Mouse (Mus musculus) midbrain, embryonic 10.5 days (tissue): ENCODE data around the gene Csnk1g2. TPM values are rescaled to one million over a fixed set of nuclear protein-coding genes. Genes with fewer than 3 reads are reported as not detected.

Experiments used
- DNase-seq: peaks from one replicate; pipeline ENCODE4 v3.0.0-alpha.2; 2017; ENCODE audit warnings: low spot score
- H3K27ac ChIP-seq: fragments of 300-500 bp; sonication (generic); replicated peaks from 2 replicates; pipeline ENCODE4 v1.5.1; 2016; ENCODE audit warnings: mild to moderate bottlenecking
- H3K27me3 ChIP-seq: fragments of 300-500 bp; sonication (generic); 2 replicates; pipeline ENCODE4 v1.6.1; 2016; ENCODE audit warnings: low read depth, mild to moderate bottlenecking; ENCODE audit not compliant: poor library complexity, severe bottlenecking
- H3K36me3 ChIP-seq: fragments of 300-500 bp; sonication (generic); 2 replicates; pipeline ENCODE4 v1.6.1; 2016; ENCODE audit warnings: mild to moderate bottlenecking, moderate library complexity
- H3K4me1 ChIP-seq: fragments of 300-500 bp; sonication (generic); 2 replicates; pipeline ENCODE4 v1.6.1; 2016
- H3K4me3 ChIP-seq: fragments of 300-500 bp; sonication (generic); 2 replicates; pipeline ENCODE4 v1.5.1; 2016; ENCODE audit warnings: mild to moderate bottlenecking, moderate library complexity
- H3K9me3 ChIP-seq: fragments of 300-500 bp; sonication (generic); replicated peaks from 2 replicates; pipeline ENCODE4 v1.6.1; 2016; ENCODE audit warnings: mild to moderate bottlenecking
- WGBS: fragments of 180-500 bp; shearing (Covaris S2); methylation state at CpG from one replicate; pipeline ENCODE4 v1.1.7; 2016; 5-methylcytosine and 5-hydroxymethylcytosine counted together
- polyA plus RNA-seq: library from polyadenylated mRNA; unstranded; fragments of >200 nt; fragmentation: Nextera tagmentation; extraction: Ambion mirVana; gene quantifications from 2 replicates; pipeline ENCODE4 v1.2.1, GENCODE M21; 2016

Gene Csnk1g2
- polyA plus RNA-seq, 1 experiment from 2014 or later, result 131 TPM

- H3K27ac ChIP-seq, result no peak overlapping the region
- H3K27me3 ChIP-seq, result no peaks in the 10 kb centered on the region
- peaks cover 31% of the 10 kb centered on the region for H3K4me1 ChIP-seq
- 95% methylated on average over 6 of the region's 6 CpGs for WGBS
- peaks cover 28% of the 10 kb centered on the region for H3K36me3 ChIP-seq
- H3K9me3 ChIP-seq, result no peaks in the 10 kb centered on the region
- no peak for DNase-seq
- no peak overlapping the region for H3K4me3 ChIP-seq
These were observed 30.6 kb downstream of the Csnk1g2 start for GRCm38 (mm10) chr10:80653156-80653720.

- H3K4me1 ChIP-seq, result peaks cover 38% of the 10 kb centered on the region
- peak overlapping the region; percentile 94 for H3K4me3 ChIP-seq
- peaks cover 15% of the 10 kb centered on the region for H3K36me3 ChIP-seq
- H3K27ac ChIP-seq, result no peak overlapping the region
- 91% methylated on average over 6 of the region's 6 CpGs for WGBS
- no peaks in the 10 kb centered on the region for H3K9me3 ChIP-seq
- DNase-seq, result no peak
- no peaks in the 10 kb centered on the region for H3K27me3 ChIP-seq
These were observed 32.2 kb downstream of the Csnk1g2 start for GRCm38 (mm10) chr10:80654866-80655265.

- Histone ChIP-seq H3K4me3 (peak overlapping the region; percentile 94), H3K27ac (peak overlapping the region; percentile 95), H3K36me3 (peaks cover 12% of the 10 kb centered on the region), H3K9me3 (no peaks in the 10 kb centered on the region), H3K27me3 (no peaks in the 10 kb centered on the region), H3K4me1 (peaks cover 38% of the 10 kb centered on the region)
- WGBS, result 7% methylated on average over 12 of the region's 12 CpGs
- DNase-seq, result no peak
These were observed 32.9 kb downstream of the Csnk1g2 start for GRCm38 (mm10) chr10:80655406-80656129.

- H3K4me1 ChIP-seq, result peaks cover 38% of the 10 kb centered on the region
- peak overlapping the region; percentile 94 for H3K4me3 ChIP-seq
- peaks cover 10% of the 10 kb centered on the region for H3K36me3 ChIP-seq
- DNase-seq, result peak; percentile 98
- H3K27me3 ChIP-seq, result no peaks in the 10 kb centered on the region
- no peaks in the 10 kb centered on the region for H3K9me3 ChIP-seq
- WGBS, result 1% methylated on average over 72 of the region's 72 CpGs
- H3K27ac ChIP-seq, result peak overlapping the region; percentile 95
These were observed 33.7 kb downstream of the Csnk1g2 start for GRCm38 (mm10) chr10:80656130-80656862.

GRCm38 (mm10) chr10:80656863-80657623 is 34.4 kb downstream of the Csnk1g2 start, which contains the start of gene Btbd2:
TSS of gene Btbd2 (minus strand) at chr10:80657071.
- Histone ChIP-seq H3K27me3 (no peaks in the 10 kb centered on the region), H3K4me1 (peaks cover 38% of the 10 kb centered on the region), H3K9me3 (no peaks in the 10 kb centered on the region), H3K27ac (peak within 1 kb of the TSS; percentile 95), H3K36me3 (peaks cover 5% of the 10 kb centered on the region), H3K4me3 (peak within 1 kb of the TSS; percentile 94)
- DNase-seq, result no peak
- WGBS, result 19% methylated on average over 15 of the region's 15 CpGs

GRCm38 (mm10) chr10:80658194-80658840 is 35.7 kb downstream of the Csnk1g2 start:
- 92% methylated on average over 14 of the region's 14 CpGs for WGBS
- no peaks in the 10 kb centered on the region for H3K27me3 ChIP-seq
- no peaks in the 10 kb centered on the region for H3K9me3 ChIP-seq
- H3K4me3 ChIP-seq, result 0 out of 2 replicates have a peak overlapping the region, but pooled peaks have one; percentile 1
- no peak for DNase-seq
- H3K27ac ChIP-seq, result no peak overlapping the region
- peaks cover 41% of the 10 kb centered on the region for H3K4me1 ChIP-seq
- H3K36me3 ChIP-seq, result no peaks in the 10 kb centered on the region

GRCm38 (mm10) chr10:80658841-80659202 is 36.2 kb downstream of the Csnk1g2 start:
- Histone ChIP-seq H3K36me3 (no peaks in the 10 kb centered on the region), H3K4me3 (no peak overlapping the region), H3K27me3 (no peaks in the 10 kb centered on the region), H3K4me1 (peaks cover 43% of the 10 kb centered on the region), H3K27ac (0 out of 2 replicates have a peak overlapping the region, but pooled peaks have one; percentile 20), H3K9me3 (no peaks in the 10 kb centered on the region)
- no peak for DNase-seq
- WGBS, result 69% methylated on average over 4 of the region's 4 CpGs

- Histone ChIP-seq H3K4me1 (peaks cover 41% of the 10 kb centered on the region), H3K36me3 (no peaks in the 10 kb centered on the region), H3K9me3 (no peaks in the 10 kb centered on the region), H3K4me3 (no peak overlapping the region), H3K27me3 (no peaks in the 10 kb centered on the region), H3K27ac (0 out of 2 replicates have a peak overlapping the region, but pooled peaks have one; percentile 46)
- DNase-seq, result peak; percentile 71
- 23% methylated on average over 10 of the region's 10 CpGs for WGBS
These were observed 36.6 kb downstream of the Csnk1g2 start for GRCm38 (mm10) chr10:80659213-80659612.

- no peaks in the 10 kb centered on the region for H3K9me3 ChIP-seq
- H3K27me3 ChIP-seq, result no peaks in the 10 kb centered on the region
- H3K4me1 ChIP-seq, result peaks cover 41% of the 10 kb centered on the region
- WGBS, result 32% methylated on average over 5 of the region's 5 CpGs
- H3K4me3 ChIP-seq, result no peak overlapping the region
- H3K27ac ChIP-seq, result no peak overlapping the region
- DNase-seq, result peak; percentile 37
- peaks cover 11% of the 10 kb centered on the region for H3K36me3 ChIP-seq
These were observed 38.5 kb downstream of the Csnk1g2 start for GRCm38 (mm10) chr10:80661149-80661548.

GRCm38 (mm10) chr10:80663485-80664196 is 41.0 kb downstream of the Csnk1g2 start:
- H3K27me3 ChIP-seq, result no peaks in the 10 kb centered on the region
- no peak overlapping the region for H3K4me3 ChIP-seq
- peaks cover 36% of the 10 kb centered on the region for H3K36me3 ChIP-seq
- peak overlapping the region; percentile 9; the same call in 1 of the 2 replicates for H3K27ac ChIP-seq
- no peaks in the 10 kb centered on the region for H3K9me3 ChIP-seq
- 71% methylated on average over 5 of the region's 5 CpGs for WGBS
- peaks cover 35% of the 10 kb centered on the region for H3K4me1 ChIP-seq
- no peak for DNase-seq

GRCm38 (mm10) chr10:80664197-80665015 is 41.8 kb downstream of the Csnk1g2 start:
- 47% methylated on average over 16 of the region's 16 CpGs for WGBS
- Histone ChIP-seq H3K27ac (no peak overlapping the region; the same call in 1 of the 2 replicates), H3K4me3 (peak overlapping the region; percentile 16; the same call in 1 of the 2 replicates), H3K27me3 (no peaks in the 10 kb centered on the region), H3K36me3 (peaks cover 43% of the 10 kb centered on the region), H3K9me3 (no peaks in the 10 kb centered on the region), H3K4me1 (peaks cover 29% of the 10 kb centered on the region)
- DNase-seq, result no peak
